Mouse (Mus musculus) hindlimb bud, embryonic 11.5 days (tissue): Measurements from ENCODE around the gene Hnrnpa1.
"Not testable (repeated sequence)": the region's sequence is repeated elsewhere in the genome, so short reads cannot be mapped to it uniquely, and the experiment has no call there.

Source experiments
- DNase-seq: peaks from one replicate; pipeline ENCODE4 v3.0.0-alpha.2; 2012; ENCODE audit warnings: low read depth, low spot score; ENCODE audit errors: extremely low spot score

Hnrnpa1 gene

GRCm38 (mm10) chr15:103241071-103242018 lies 1.1 kb downstream of the Hnrnpa1 start:
- DNase-seq, result not testable (repeated sequence)

- no peak for DNase-seq
Measured at GRCm38 (mm10) chr15:103242885-103243284, 2.7 kb downstream of the Hnrnpa1 start.

- no peak for DNase-seq
Measured at GRCm38 (mm10) chr15:103245616-103246015, 5.4 kb downstream of the Hnrnpa1 start.

- DNase-seq, result no peak
Measured at GRCm38 (mm10) chr15:103247078-103247781, 7.0 kb downstream of the Hnrnpa1 start.

GRCm38 (mm10) chr15:103247782-103248400 lies 7.7 kb downstream of the Hnrnpa1 start:
- DNase-seq, result no peak

GRCm38 (mm10) chr15:103248401-103249313 lies 8.4 kb downstream of the Hnrnpa1 start:
- DNase-seq, result no peak

- not testable (repeated sequence) for DNase-seq
Measured at GRCm38 (mm10) chr15:103249511-103249910, 9.3 kb downstream of the Hnrnpa1 start.

GRCm38 (mm10) chr15:103250195-103250740 lies 10.0 kb downstream of the Hnrnpa1 start:
- DNase-seq, result no peak

- no peak for DNase-seq
Measured at GRCm38 (mm10) chr15:103251595-103251994, 11.4 kb downstream of the Hnrnpa1 start.

GRCm38 (mm10) chr15:103252660-103253059 lies 12.4 kb downstream of the Hnrnpa1 start:
- DNase-seq, result no peak

- no peak for DNase-seq
Measured at GRCm38 (mm10) chr15:103253352-103253751, 13.1 kb downstream of the Hnrnpa1 start.

- DNase-seq, result no peak
Measured at GRCm38 (mm10) chr15:103255169-103255568, 14.9 kb downstream of the Hnrnpa1 start.

GRCm38 (mm10) chr15:103256210-103256986 lies 16.2 kb downstream of the Hnrnpa1 start:
- no peak for DNase-seq

- no peak for DNase-seq
Measured at GRCm38 (mm10) chr15:103257790-103258728, 17.8 kb downstream of the Hnrnpa1 start, which contains the start of gene Nfe2. TSS of gene Nfe2 (minus strand) at chr15:103258403.

GRCm38 (mm10) chr15:103259162-103259561 lies 18.9 kb downstream of the Hnrnpa1 start:
- no peak for DNase-seq

GRCm38 (mm10) chr15:103259989-103260388 lies 19.8 kb downstream of the Hnrnpa1 start:
- DNase-seq, result no peak

GRCm38 (mm10) chr15:103264794-103265193 lies 24.6 kb downstream of the Hnrnpa1 start:
- DNase-seq, result no peak

- no peak for DNase-seq
Measured at GRCm38 (mm10) chr15:103268903-103269302, 28.7 kb downstream of the Hnrnpa1 start.
